Mouse (Mus musculus) urinary bladder, postnatal 10 days (tissue): ENCODE data around the gene Morn5.

Experiments used
- DNase-seq: peaks from one replicate; pipeline ENCODE4 v3.0.0; 2022; ENCODE audit warnings: low spot score

Morn5 gene

DNA sequence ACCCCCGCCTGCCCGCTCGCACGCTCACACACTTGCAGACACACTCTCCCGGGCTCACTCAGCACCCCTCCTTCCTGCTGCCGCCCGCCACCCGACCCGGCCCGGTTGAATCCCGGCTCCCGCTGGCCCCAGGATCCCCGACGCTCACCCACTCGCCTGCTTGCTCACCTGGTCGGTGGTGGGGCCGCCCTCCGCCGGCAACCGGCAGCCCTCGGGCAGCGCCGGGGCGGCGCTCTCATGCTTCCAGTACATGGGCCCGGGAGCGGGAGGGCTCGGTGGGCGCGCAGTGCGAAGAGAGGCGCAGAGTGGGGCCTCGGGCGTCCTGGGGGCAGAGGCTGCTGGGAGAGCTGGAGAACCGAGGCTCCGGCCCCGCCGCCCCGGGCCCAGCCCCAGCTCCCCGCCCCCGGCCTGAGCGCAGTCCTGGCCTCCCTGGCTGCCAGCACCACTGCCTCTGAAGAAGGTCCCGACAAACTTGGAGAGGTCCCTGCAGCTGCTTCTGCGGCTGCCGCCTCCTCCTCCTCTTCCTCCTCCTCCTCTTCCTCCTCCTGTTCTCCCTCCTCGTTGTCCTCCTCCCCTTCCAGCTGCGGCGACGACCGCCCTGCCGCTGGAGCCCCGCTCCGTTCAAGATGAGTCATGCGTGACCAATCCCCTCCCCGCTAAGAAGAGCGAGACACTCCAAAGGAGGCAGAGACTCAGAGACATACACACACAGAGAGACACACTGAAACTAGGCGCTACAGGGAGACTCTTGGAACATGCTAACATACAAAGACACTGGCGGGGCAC, 55.9 kb downstream of the Morn5 start, which contains the start of gene Lhx6:
Lhx6 (minus strand) TSS at position 453 of the 786 bp plus-strand sequence.
- DNase-seq, result no peak

- no peak for DNase-seq
These were observed 59.4 kb downstream of the Morn5 start for GRCm38 (mm10) chr2:36108615-36109014.

DNA sequence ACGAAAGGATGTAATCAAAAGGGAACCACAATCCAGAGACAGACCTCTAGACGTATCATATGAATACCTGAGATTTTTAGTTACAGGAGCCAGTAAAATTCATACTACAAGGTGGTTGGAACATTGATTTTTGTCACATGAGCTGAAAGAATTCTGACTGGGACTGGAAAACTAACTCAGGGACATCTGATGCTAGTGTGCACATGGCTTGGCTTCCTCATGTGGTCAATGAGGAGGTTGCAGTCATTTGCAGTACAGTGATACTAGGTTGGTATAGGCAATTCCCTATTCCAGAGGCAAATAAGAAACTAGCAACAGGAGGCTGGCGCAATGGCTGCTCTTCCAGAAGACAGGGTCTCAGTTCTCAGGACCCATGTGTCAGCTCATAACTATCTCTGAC, 63.4 kb downstream of the Morn5 start:
- DNase-seq, result no peak

DNA sequence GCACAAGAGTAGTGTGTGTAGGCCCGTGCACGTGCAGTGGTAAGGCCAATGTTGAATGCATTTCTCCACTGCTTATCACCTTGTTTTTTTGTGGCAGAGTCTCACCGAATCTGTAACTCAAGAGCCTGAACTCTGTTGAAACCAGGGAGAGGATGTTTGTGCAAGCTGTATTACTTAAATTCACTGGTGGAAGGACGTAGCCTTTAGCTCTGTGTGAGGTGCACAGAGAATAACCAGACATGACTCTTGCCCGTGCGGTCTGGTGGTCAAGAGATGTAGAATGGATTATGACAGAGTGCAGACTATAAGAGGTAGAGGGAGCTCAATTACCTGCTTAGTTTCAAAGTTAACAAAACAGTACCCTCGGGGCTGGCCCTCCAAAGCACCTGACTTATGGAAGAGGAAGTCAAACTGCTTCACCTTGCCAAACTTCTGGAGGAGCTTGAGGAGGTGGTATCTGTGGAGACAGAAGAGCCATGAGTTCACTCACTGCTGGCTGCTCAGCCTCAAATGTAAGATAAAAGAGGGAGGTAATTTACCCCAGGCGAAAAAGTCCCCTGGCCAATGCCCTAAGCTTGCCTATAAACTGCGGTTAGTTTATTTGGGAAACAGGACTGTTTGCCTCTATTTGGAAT, 77.7 kb downstream of the Morn5 start:
- no peak for DNase-seq

GRCm38 (mm10) chr2:36127973-36128372, 78.7 kb downstream of the Morn5 start:
- DNase-seq, result no peak

DNA sequence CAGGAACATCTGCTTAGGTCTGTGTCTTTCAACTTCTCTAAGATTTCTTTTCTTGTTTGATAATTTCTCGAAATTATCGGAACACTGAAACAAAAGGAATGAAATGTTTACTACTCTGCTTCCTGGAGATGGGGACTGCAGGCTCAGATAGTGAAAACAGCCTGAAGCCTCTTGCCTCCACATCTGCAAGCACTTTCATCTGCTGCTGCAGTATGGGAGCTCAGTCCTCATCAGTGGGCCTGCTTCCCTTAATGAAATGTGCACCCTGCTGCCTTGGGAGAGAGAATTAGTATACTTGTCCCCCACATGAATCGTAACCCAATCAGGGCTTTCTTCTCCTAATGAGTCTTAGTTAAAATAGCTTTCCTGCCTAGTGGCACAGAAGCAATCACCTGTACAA, 79.8 kb downstream of the Morn5 start:
- no peak for DNase-seq
